Mouse (Mus musculus): ENCODE data around the gene Sf3b3.

DNA sequence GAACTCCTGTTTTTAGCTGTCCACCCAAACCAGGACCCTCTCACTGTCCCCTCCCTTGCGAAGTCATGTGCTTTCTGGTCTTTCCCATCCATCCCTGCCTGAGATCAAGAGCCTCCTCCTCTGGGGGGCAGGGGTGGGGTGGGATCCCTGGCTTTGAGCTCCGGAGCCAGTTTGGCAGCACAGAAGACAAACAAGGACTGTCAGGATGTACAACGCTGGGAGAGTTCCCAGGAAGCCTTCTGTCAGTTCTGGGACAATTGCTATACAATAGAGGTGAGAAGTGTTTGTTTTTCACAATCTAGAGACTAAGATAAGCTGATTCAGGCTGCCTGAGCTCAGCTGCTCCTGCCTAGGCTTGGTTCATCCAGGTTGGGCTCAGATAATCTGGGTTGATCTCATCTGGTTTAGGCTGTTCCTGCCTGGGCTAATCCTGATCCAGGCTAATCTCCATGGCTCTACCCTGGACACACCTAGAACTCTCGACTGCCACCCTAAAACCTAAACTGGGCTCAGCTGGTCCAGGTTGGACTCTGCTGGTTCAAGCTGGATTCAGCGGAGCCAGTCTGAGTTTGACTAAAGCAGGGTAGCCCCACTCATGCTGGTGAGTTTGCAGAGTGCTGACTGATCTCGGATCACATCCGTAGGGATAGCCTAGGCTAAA lies 86.2 kb downstream of the Sf3b3 start:
- TF ChIP-seq CTCF (IDR thresholded peaks at IDR 0.05; ENCODE audit: control insufficient read depth, insufficient read depth, insufficient read length) (no peak), MYOG (IDR thresholded peaks at IDR 0.05; ENCODE audit: control insufficient read depth, extremely low read depth, insufficient read length) (no peak), MAX (IDR thresholded peaks at IDR 0.05) (no peak), USF1 (IDR thresholded peaks at IDR 0.05; ENCODE audit: low read depth) (no peak)
